Mouse (Mus musculus) bone marrow, adult 2 months (tissue): ENCODE measurements around the gene Map3k5.

Experiments
- CTCF ChIP-seq: fragments of 200-500 bp; IDR thresholded peaks from 2 replicates; pipeline ENCODE4 v1.5.1; 2011; ENCODE audit warnings: low read length, control low read depth; ENCODE audit not compliant: control insufficient read depth, insufficient read depth
- POLR2A ChIP-seq: fragments of 200-500 bp; IDR thresholded peaks from 2 replicates; pipeline ENCODE4 v1.6.1; 2011; ENCODE audit warnings: low read depth, mild to moderate bottlenecking, control low read depth, low read length, borderline replicate concordance; ENCODE audit not compliant: control insufficient read depth

DNA sequence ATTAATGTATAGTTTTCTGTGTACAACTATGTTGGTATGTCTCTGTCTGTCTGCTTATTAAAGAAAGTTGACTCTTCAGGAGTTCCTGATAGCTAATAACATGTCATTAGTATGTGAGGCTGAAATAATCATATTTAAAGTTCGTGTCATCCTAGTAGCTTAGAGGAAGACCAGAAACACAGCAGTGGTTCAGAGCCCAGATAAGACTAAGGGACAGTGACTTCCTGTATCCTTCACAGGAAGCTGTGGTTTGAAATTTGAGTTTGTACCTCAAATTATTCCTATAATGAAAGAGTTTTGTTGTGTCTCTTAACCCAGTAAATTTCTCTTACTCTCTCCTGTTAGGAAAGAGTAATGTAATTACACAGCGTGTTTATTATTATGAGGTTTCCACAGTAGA, 102.1 kb downstream of the Map3k5 start:
- TF ChIP-seq CTCF (no peak), POLR2A (no peak)
